Mouse (Mus musculus): Measurements from ENCODE around the gene Itgb3bp. TPM values are rescaled to one million over a fixed set of nuclear protein-coding genes. Genes with fewer than 3 reads are reported as not detected.

The Itgb3bp gene
- polyA plus RNA-seq, 2 experiments = 11.3 to 31.3 TPM

- H3K9ac ChIP-seq (ENCODE audit: low read depth, low read length, severe bottlenecking) = no peak overlapping the region
- no peak for TF ChIP-seq POLR2A (IDR thresholded peaks at IDR 0.05; ENCODE audit: borderline replicate concordance, extremely low read depth, insufficient read depth, insufficient read length)
- no peak overlapping the region for H3K27ac ChIP-seq (replicated peaks; ENCODE audit: low read depth, low read length)
- H3K27me3 ChIP-seq (ENCODE audit: control insufficient read depth, insufficient read depth, low read length) = no peaks in the 10 kb centered on the region
- no peak overlapping the region for H3K4me3 ChIP-seq (replicated peaks; ENCODE audit: low read length)
- no peaks in the 10 kb centered on the region for H3K9me3 ChIP-seq (ENCODE audit: control insufficient read depth, low read length)
- no peaks in the 10 kb centered on the region for H3K36me3 ChIP-seq (ENCODE audit: control insufficient read depth, insufficient read depth, low read length)
- no peak overlapping the region for H3K4me2 ChIP-seq (replicated peaks; ENCODE audit: low read depth, low read length, severe bottlenecking)
- peaks cover 14% of the 10 kb centered on the region for H3K4me1 ChIP-seq (ENCODE audit: control insufficient read depth, insufficient read depth, low read length)
- no peak for ATAC-seq (ENCODE audit: low FRiP score, low read depth)
- no peak for DNase-seq (ENCODE audit: low spot score)
- 74% methylated on average over 6 of the region's 6 CpGs for WGBS
Measured at GRCm38 (mm10) chr4:99928521-99928920, 1.1 kb downstream of the Itgb3bp start.

- H3K9me3 ChIP-seq (ENCODE audit: control insufficient read depth, low read length) = no peaks in the 10 kb centered on the region
- no peaks in the 10 kb centered on the region for H3K27me3 ChIP-seq (ENCODE audit: control insufficient read depth, insufficient read depth, low read length)
- 81% methylated on average over 4 of the region's 4 CpGs for WGBS
- H3K27ac ChIP-seq (replicated peaks; ENCODE audit: low read depth, low read length) = no peak overlapping the region
- peaks cover 14% of the 10 kb centered on the region for H3K4me1 ChIP-seq (ENCODE audit: control insufficient read depth, insufficient read depth, low read length)
- no peak for DNase-seq (ENCODE audit: low spot score)
- H3K36me3 ChIP-seq (ENCODE audit: control insufficient read depth, insufficient read depth, low read length) = no peaks in the 10 kb centered on the region
- no peak overlapping the region for H3K9ac ChIP-seq (ENCODE audit: low read depth, low read length, severe bottlenecking)
- H3K4me2 ChIP-seq (replicated peaks; ENCODE audit: low read depth, low read length, severe bottlenecking) = no peak overlapping the region
- no peak for TF ChIP-seq POLR2A (IDR thresholded peaks at IDR 0.05; ENCODE audit: borderline replicate concordance, extremely low read depth, insufficient read depth, insufficient read length)
- ATAC-seq (ENCODE audit: low FRiP score, low read depth) = no peak
- no peak overlapping the region for H3K4me3 ChIP-seq (replicated peaks; ENCODE audit: low read length)
Measured at GRCm38 (mm10) chr4:99926380-99926779, 3.2 kb downstream of the Itgb3bp start.

GRCm38 (mm10) chr4:99913894-99914451, 15.6 kb downstream of the Itgb3bp start:
- TF ChIP-seq POLR2A (IDR thresholded peaks at IDR 0.05; ENCODE audit: borderline replicate concordance, extremely low read depth, insufficient read depth, insufficient read length) = no peak
- 67% methylated on average over 4 of the region's 4 CpGs for WGBS
- peak; percentile 68 for DNase-seq (ENCODE audit: low spot score)
- no peak overlapping the region for H3K4me2 ChIP-seq (replicated peaks; ENCODE audit: low read depth, low read length, severe bottlenecking)
- 0 out of 2 replicates have a peak, but pooled peaks cover 3% of the 10 kb centered on the region for H3K36me3 ChIP-seq (ENCODE audit: control insufficient read depth, insufficient read depth, low read length)
- no peak overlapping the region for H3K9ac ChIP-seq (ENCODE audit: low read depth, low read length, severe bottlenecking)
- H3K9me3 ChIP-seq (ENCODE audit: control insufficient read depth, low read length) = no peaks in the 10 kb centered on the region
- H3K4me3 ChIP-seq (replicated peaks; ENCODE audit: low read length) = no peak overlapping the region
- no peak for ATAC-seq (ENCODE audit: low FRiP score, low read depth)
- H3K4me1 ChIP-seq (ENCODE audit: control insufficient read depth, insufficient read depth, low read length) = no peaks in the 10 kb centered on the region
- H3K27ac ChIP-seq (replicated peaks; ENCODE audit: low read depth, low read length) = no peak overlapping the region
- no peaks in the 10 kb centered on the region for H3K27me3 ChIP-seq (ENCODE audit: control insufficient read depth, insufficient read depth, low read length)

GRCm38 (mm10) chr4:99882405-99882804, 47.2 kb downstream of the Itgb3bp start:
- ATAC-seq (ENCODE audit: low FRiP score, low read depth) (no peak), DNase-seq (ENCODE audit: low spot score) (peak; percentile 11)
- Histone ChIP-seq H3K4me2 (replicated peaks; ENCODE audit: low read depth, low read length, severe bottlenecking) (no peak overlapping the region), H3K36me3 (ENCODE audit: control insufficient read depth, insufficient read depth, low read length) (no peaks in the 10 kb centered on the region), H3K27ac (replicated peaks; ENCODE audit: low read depth, low read length) (no peak overlapping the region), H3K9ac (ENCODE audit: low read depth, low read length, severe bottlenecking) (no peak overlapping the region), H3K4me1 (ENCODE audit: control insufficient read depth, insufficient read depth, low read length) (no peaks in the 10 kb centered on the region), H3K27me3 (ENCODE audit: control insufficient read depth, insufficient read depth, low read length) (no peaks in the 10 kb centered on the region), H3K9me3 (ENCODE audit: control insufficient read depth, low read length) (no peaks in the 10 kb centered on the region), H3K4me3 (replicated peaks; ENCODE audit: low read length) (no peak overlapping the region)
- no peak for TF ChIP-seq POLR2A (IDR thresholded peaks at IDR 0.05; ENCODE audit: borderline replicate concordance, extremely low read depth, insufficient read depth, insufficient read length)

GRCm38 (mm10) chr4:99881882-99882281, 47.7 kb downstream of the Itgb3bp start:
- H3K9ac ChIP-seq (ENCODE audit: low read depth, low read length, severe bottlenecking) = no peak overlapping the region
- no peak overlapping the region for H3K27ac ChIP-seq (replicated peaks; ENCODE audit: low read depth, low read length)
- TF ChIP-seq POLR2A (IDR thresholded peaks at IDR 0.05; ENCODE audit: borderline replicate concordance, extremely low read depth, insufficient read depth, insufficient read length) = no peak
- H3K4me3 ChIP-seq (replicated peaks; ENCODE audit: low read length) = no peak overlapping the region
- no peaks in the 10 kb centered on the region for H3K27me3 ChIP-seq (ENCODE audit: control insufficient read depth, insufficient read depth, low read length)
- ATAC-seq (ENCODE audit: low FRiP score, low read depth) (no peak), DNase-seq (ENCODE audit: low spot score) (peak; percentile 51)
- H3K36me3 ChIP-seq (ENCODE audit: control insufficient read depth, insufficient read depth, low read length) = no peaks in the 10 kb centered on the region
- no peak overlapping the region for H3K4me2 ChIP-seq (replicated peaks; ENCODE audit: low read depth, low read length, severe bottlenecking)
- no peaks in the 10 kb centered on the region for H3K4me1 ChIP-seq (ENCODE audit: control insufficient read depth, insufficient read depth, low read length)
- no peaks in the 10 kb centered on the region for H3K9me3 ChIP-seq (ENCODE audit: control insufficient read depth, low read length)

Data from limb, embryonic 14.5 days (tissue).